Mouse (Mus musculus) midbrain, embryonic 11.5 days (tissue): Measurements from ENCODE around the gene Pdcd10. TPM values are rescaled to one million over a fixed set of nuclear protein-coding genes. Genes with fewer than 3 reads are reported as not detected.

Source experiments
- ATAC-seq: fragments of 200-750 bp; cut with Nextera tagmentation; 2 replicates; pipeline ENCODE4 v1.8.0; 2017; ENCODE audit warnings: moderate TSS enrichment, moderate library complexity; ENCODE audit not compliant: low FRiP score
- DNase-seq: peaks from one replicate; pipeline ENCODE4 v3.0.0; 2015; ENCODE audit warnings: low spot score; ENCODE audit errors: missing footprints
- H3K27ac ChIP-seq: fragments of 300-500 bp; sonication (generic); 2 replicates; pipeline ENCODE4 v1.5.1; 2014; ENCODE audit warnings: low read depth, low read length
- H3K27me3 ChIP-seq: fragments of 300-500 bp; sonication (generic); 2 replicates; pipeline ENCODE4 v1.6.1; 2014; ENCODE audit warnings: mild to moderate bottlenecking, low read length, moderate library complexity, mixed read lengths; ENCODE audit not compliant: control insufficient read depth, insufficient read depth
- H3K36me3 ChIP-seq: fragments of 300-500 bp; sonication (generic); 2 replicates; pipeline ENCODE4 v1.6.1; 2014; ENCODE audit warnings: mild to moderate bottlenecking, low read length, moderate library complexity, mixed read lengths; ENCODE audit not compliant: control insufficient read depth, insufficient read depth
- H3K4me1 ChIP-seq: fragments of 300-500 bp; sonication (generic); 2 replicates; pipeline ENCODE4 v1.6.1; 2014; ENCODE audit warnings: low read length; ENCODE audit not compliant: control insufficient read depth, insufficient read depth
- H3K4me2 ChIP-seq: fragments of 300-500 bp; sonication (generic); 2 replicates; pipeline ENCODE4 v1.6.1; 2014; ENCODE audit warnings: mild to moderate bottlenecking, moderate library complexity
- H3K4me3 ChIP-seq: fragments of 300-500 bp; sonication (generic); 2 replicates; pipeline ENCODE4 v1.5.1; 2014; ENCODE audit warnings: low read depth, low read length
- H3K9ac ChIP-seq: fragments of 300-500 bp; sonication (generic); 2 replicates; pipeline ENCODE4 v1.6.1; 2014; ENCODE audit warnings: low read length
- H3K9me3 ChIP-seq: fragments of 300-500 bp; sonication (generic); 2 replicates; pipeline ENCODE4 v1.6.1; 2016; ENCODE audit warnings: low read length; ENCODE audit not compliant: control insufficient read depth
- WGBS: fragments of 180-500 bp; shearing (Covaris S2); extraction: QIAGEN DNeasy Blood & Tissue Kit; methylation state at CpG from one replicate; pipeline ENCODE4 v1.1.7; 2014; 5-methylcytosine and 5-hydroxymethylcytosine counted together
- polyA plus RNA-seq: library from polyadenylated mRNA; unstranded; fragments of >200 nt; fragmentation: Nextera tagmentation; extraction: Ambion mirVana; gene quantifications from 2 replicates; pipeline ENCODE4 v1.2.1, GENCODE M21; 2014

Pdcd10 gene
- polyA plus RNA-seq, 1 experiment from 2014 or later = 95.7 TPM

GRCm38 (mm10) chr3:75544287-75544686 lies 12.4 kb downstream of the Pdcd10 start:
- no peak overlapping the region for H3K4me3 ChIP-seq
- 85% methylated on average over 1 of the region's 1 CpGs for WGBS
- H3K9me3 ChIP-seq = no peaks in the 10 kb centered on the region
- no peak overlapping the region for H3K4me2 ChIP-seq
- DNase-seq (no peak), ATAC-seq (no peak)
- no peaks in the 10 kb centered on the region for H3K4me1 ChIP-seq
- H3K27ac ChIP-seq = no peak overlapping the region
- no peak overlapping the region for H3K9ac ChIP-seq
- H3K27me3 ChIP-seq = no peaks in the 10 kb centered on the region
- no peaks in the 10 kb centered on the region for H3K36me3 ChIP-seq

GRCm38 (mm10) chr3:75542852-75543251 lies 13.8 kb downstream of the Pdcd10 start:
- Histone ChIP-seq H3K4me1 (no peaks in the 10 kb centered on the region), H3K4me3 (no peak overlapping the region), H3K9me3 (no peaks in the 10 kb centered on the region), H3K27ac (no peak overlapping the region), H3K4me2 (no peak overlapping the region), H3K36me3 (no peaks in the 10 kb centered on the region), H3K9ac (no peak overlapping the region), H3K27me3 (no peaks in the 10 kb centered on the region)
- DNase-seq (no peak), ATAC-seq (no peak; the same call in 1 of the 2 replicates)
- 75% methylated on average over 3 of the region's 3 CpGs for WGBS

GRCm38 (mm10) chr3:75541259-75541658 lies 15.4 kb downstream of the Pdcd10 start:
- Histone ChIP-seq H3K9me3 (no peaks in the 10 kb centered on the region), H3K4me1 (no peaks in the 10 kb centered on the region), H3K27me3 (no peaks in the 10 kb centered on the region), H3K27ac (no peak overlapping the region), H3K4me3 (no peak overlapping the region), H3K9ac (no peak overlapping the region), H3K36me3 (no peaks in the 10 kb centered on the region), H3K4me2 (no peak overlapping the region)
- 93% methylated on average over 4 of the region's 4 CpGs for WGBS
- DNase-seq = no peak
- ATAC-seq = no peak

- no peaks in the 10 kb centered on the region for H3K27me3 ChIP-seq
- no peaks in the 10 kb centered on the region for H3K36me3 ChIP-seq
- H3K9me3 ChIP-seq = no peaks in the 10 kb centered on the region
- no peak overlapping the region for H3K9ac ChIP-seq
- no peaks in the 10 kb centered on the region for H3K4me1 ChIP-seq
- no peak overlapping the region for H3K4me2 ChIP-seq
- no peak overlapping the region for H3K27ac ChIP-seq
- no peak overlapping the region for H3K4me3 ChIP-seq
- WGBS = 84% methylated on average over 3 of the region's 3 CpGs
- ATAC-seq (no peak), DNase-seq (no peak)
These were observed 22.4 kb downstream of the Pdcd10 start for GRCm38 (mm10) chr3:75534045-75534834.

GRCm38 (mm10) chr3:75531074-75531473 lies 25.6 kb downstream of the Pdcd10 start:
- no peaks in the 10 kb centered on the region for H3K4me1 ChIP-seq
- no peaks in the 10 kb centered on the region for H3K9me3 ChIP-seq
- no peak overlapping the region for H3K4me3 ChIP-seq
- DNase-seq (no peak), ATAC-seq (no peak)
- no peaks in the 10 kb centered on the region; the same call in 1 of the 2 replicates for H3K36me3 ChIP-seq
- H3K4me2 ChIP-seq = no peak overlapping the region
- no peak overlapping the region for H3K27ac ChIP-seq
- H3K9ac ChIP-seq = no peak overlapping the region
- H3K27me3 ChIP-seq = no peaks in the 10 kb centered on the region
- WGBS = 91% methylated on average over 3 of the region's 3 CpGs

- Histone ChIP-seq H3K9me3 (no peaks in the 10 kb centered on the region), H3K4me1 (no peaks in the 10 kb centered on the region), H3K4me3 (no peak overlapping the region), H3K27me3 (no peaks in the 10 kb centered on the region), H3K9ac (no peak overlapping the region), H3K4me2 (no peak overlapping the region), H3K27ac (no peak overlapping the region), H3K36me3 (no peaks in the 10 kb centered on the region; the same call in 1 of the 2 replicates)
- WGBS = 83% methylated on average over 1 of the region's 1 CpGs
- ATAC-seq (no peak), DNase-seq (no peak)
These were observed 34.1 kb downstream of the Pdcd10 start for GRCm38 (mm10) chr3:75522527-75522926.

- Histone ChIP-seq H3K4me2 (no peak overlapping the region), H3K27ac (no peak overlapping the region), H3K4me3 (no peak overlapping the region), H3K27me3 (no peaks in the 10 kb centered on the region), H3K36me3 (no peaks in the 10 kb centered on the region; the same call in 1 of the 2 replicates), H3K4me1 (no peaks in the 10 kb centered on the region), H3K9ac (no peak overlapping the region), H3K9me3 (no peaks in the 10 kb centered on the region)
- ATAC-seq = no peak
- WGBS = 76% methylated on average over 2 of the region's 2 CpGs
- DNase-seq = no peak
These were observed 35.3 kb downstream of the Pdcd10 start for GRCm38 (mm10) chr3:75521314-75521713.

GRCm38 (mm10) chr3:75517631-75518250 lies 38.9 kb downstream of the Pdcd10 start:
- H3K9ac ChIP-seq = no peak overlapping the region
- DNase-seq = peak; percentile 86
- no peaks in the 10 kb centered on the region for H3K27me3 ChIP-seq
- H3K4me3 ChIP-seq = no peak overlapping the region
- H3K27ac ChIP-seq = no peak overlapping the region
- H3K4me2 ChIP-seq = no peak overlapping the region
- 76% methylated on average over 7 of the region's 7 CpGs for WGBS
- H3K36me3 ChIP-seq = peaks cover 2% of the 10 kb centered on the region; the same call in 1 of the 2 replicates
- ATAC-seq = peak; percentile 62; the same call in 1 of the 2 replicates
- H3K9me3 ChIP-seq = no peaks in the 10 kb centered on the region
- H3K4me1 ChIP-seq = no peaks in the 10 kb centered on the region
